Mouse (Mus musculus) lung, postnatal 0 days (tissue): ENCODE measurements around the gene Trub1.

Experiments used
- CTCF ChIP-seq: IDR thresholded peaks from 2 replicates; pipeline ENCODE4 v1.5.1; 2016; ENCODE audit warnings: antibody characterized with exemption, mild to moderate bottlenecking
- EP300 ChIP-seq: IDR thresholded peaks from 2 replicates; pipeline ENCODE4 v1.6.1; 2016; ENCODE audit warnings: antibody characterized with exemption, mild to moderate bottlenecking, control low read depth

- TF ChIP-seq CTCF (no peak), EP300 (no peak)
These were observed 24.8 kb upstream of the Trub1 start for GRCm38 (mm10) chr19:57427756-57428438.
